In genomic region chr14:16737781-16738180, GRCm38 (mm10) we compare ENCODE assay signal across 15 mouse cellular contexts.
"Had no signal": no experiment of that assay in that cellular context is flagged by ENCODE, and none has a peak within 500 bp of the region (broad histone marks: within the 10 kb centered on the region; RNA-seq: fewer than 3 reads in every experiment).

No protein-coding gene starts in this region.

- DNase-seq: cerebellum, adult 8-10 months; cerebellum, adult 9-10 months; cerebellum, adult 9-11 months; cerebellum, postnatal 25 days; cerebellum, postnatal 36 days; embryo, embryonic 11 days; forebrain, postnatal 0 days; gastrocnemius, adult 2 months; gastrocnemius, postnatal 10 days; gastrocnemius, postnatal 14 days; gastrocnemius, postnatal 25 days; gastrocnemius, postnatal 36 days; heart, adult 11 months; heart, adult 18-20 months; heart, adult 2 months had no signal
